Mouse (Mus musculus) brown adipose tissue, adult 24 weeks (tissue): ENCODE measurements around the gene Ccdc40. TPM values are rescaled to one million over a fixed set of nuclear protein-coding genes. Genes with fewer than 3 reads are reported as not detected.
A peak's percentile ranks its signal among the peaks of the same experiment; 100 is the strongest.
"Not testable (repeated sequence)": the region's sequence is repeated elsewhere in the genome, so short reads cannot be mapped to it uniquely, and the experiment has no call there.

ENCODE experiments used
- H3K27ac ChIP-seq: fragments of 200-500 bp; replicated peaks from 2 replicates; pipeline ENCODE4 v1.5.1; 2012; ENCODE audit warnings: low read depth, mild to moderate bottlenecking, low read length
- H3K4me1 ChIP-seq: fragments of 200-500 bp; 2 replicates; pipeline ENCODE4 v1.6.1; 2012; ENCODE audit warnings: low read length, mixed read lengths; ENCODE audit not compliant: control insufficient read depth, insufficient read depth, insufficient read length
- H3K4me3 ChIP-seq: fragments of 200-500 bp; 2 replicates; pipeline ENCODE4 v1.5.1; 2012; ENCODE audit warnings: low read depth, mild to moderate bottlenecking, low read length, moderate library complexity; ENCODE audit not compliant: insufficient read depth
- polyA plus RNA-seq: library from polyadenylated mRNA; stranded (reverse); fragments of >200 nt; gene quantifications from 2 replicates; pipeline ENCODE4 v1.2.4, GENCODE M21; 2012; ENCODE audit not compliant: missing spikeins, insufficient read depth, insufficient read length

Gene Ccdc40
- polyA plus RNA-seq, 1 experiment: not detected

DNA sequence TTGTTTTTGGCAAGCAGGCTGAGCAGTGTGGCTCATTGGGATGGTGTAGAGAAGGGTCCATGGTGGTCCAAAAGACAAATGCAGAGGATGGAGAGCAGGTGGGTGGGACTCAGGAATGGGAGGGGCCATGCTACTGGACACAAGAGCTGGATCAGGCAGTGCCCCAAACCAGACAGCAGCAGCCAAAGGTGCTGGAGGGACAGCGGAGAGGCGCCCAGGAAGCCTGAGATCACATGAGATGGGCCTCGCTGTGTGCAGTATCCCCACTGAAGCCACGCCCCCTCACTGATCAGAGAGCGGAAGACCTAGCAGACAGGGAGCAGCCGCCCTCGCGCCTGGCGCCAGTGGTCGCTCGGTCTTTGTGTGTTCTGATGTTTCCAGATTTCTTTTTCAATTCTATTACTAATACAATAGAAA, 9.9 kb downstream of the Ccdc40 start:
- Histone ChIP-seq H3K4me1 (no peaks in the 10 kb centered on the region), H3K27ac (no peak overlapping the region), H3K4me3 (peak overlapping the region; percentile 42)

GRCm38 (mm10) chr11:119239480-119239879, 11.1 kb downstream of the Ccdc40 start:
- H3K27ac ChIP-seq: no peak overlapping the region
- no peak overlapping the region for H3K4me3 ChIP-seq
- no peaks in the 10 kb centered on the region for H3K4me1 ChIP-seq

- H3K4me3 ChIP-seq, H3K4me1 ChIP-seq, H3K27ac ChIP-seq: not testable (repeated sequence)
These were observed 17.2 kb downstream of the Ccdc40 start for GRCm38 (mm10) chr11:119245543-119245942.

DNA sequence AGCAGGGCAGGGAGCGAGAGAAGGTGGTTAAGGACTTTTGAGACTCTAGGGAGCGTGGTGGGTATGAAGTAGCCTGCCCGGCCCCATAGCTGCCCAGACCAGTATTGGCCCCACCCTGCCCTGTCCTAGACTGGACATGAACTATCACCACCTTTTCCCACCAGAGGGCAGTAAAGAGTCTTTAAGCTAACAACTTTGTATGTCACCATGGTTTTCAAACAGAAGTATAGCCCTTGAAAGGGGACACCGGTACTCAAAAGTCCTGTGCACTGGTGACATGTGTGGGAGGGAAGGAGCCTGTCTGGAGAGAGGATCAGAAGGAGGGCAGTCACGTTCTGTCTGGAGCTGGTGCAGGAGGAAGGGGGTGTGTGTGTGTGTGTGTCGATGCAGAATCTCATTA, 20.6 kb downstream of the Ccdc40 start:
- Histone ChIP-seq H3K4me3 (no peak overlapping the region), H3K4me1 (no peaks in the 10 kb centered on the region), H3K27ac (no peak overlapping the region)

DNA sequence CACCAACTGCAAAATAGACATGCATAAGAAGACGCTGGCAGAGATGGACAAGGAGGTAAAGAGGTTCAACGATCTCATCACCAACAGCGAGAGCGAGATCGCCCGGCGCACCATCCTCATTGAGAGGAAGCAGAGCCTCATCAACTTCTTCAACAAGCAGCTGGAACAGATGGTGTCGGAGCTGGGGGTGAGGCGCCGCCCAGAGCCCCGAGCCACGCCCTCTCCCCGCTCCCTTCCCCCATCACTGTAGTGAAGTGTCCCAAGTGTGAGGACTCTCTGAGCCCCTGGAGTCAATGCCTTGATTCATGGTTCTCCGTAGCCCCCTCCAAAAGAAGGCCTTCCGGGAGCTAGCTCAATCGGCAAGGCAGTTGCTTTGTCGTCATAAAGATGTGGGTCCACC, 22.6 kb downstream of the Ccdc40 start:
- no peak overlapping the region for H3K27ac ChIP-seq
- no peak overlapping the region for H3K4me3 ChIP-seq
- no peaks in the 10 kb centered on the region for H3K4me1 ChIP-seq

DNA sequence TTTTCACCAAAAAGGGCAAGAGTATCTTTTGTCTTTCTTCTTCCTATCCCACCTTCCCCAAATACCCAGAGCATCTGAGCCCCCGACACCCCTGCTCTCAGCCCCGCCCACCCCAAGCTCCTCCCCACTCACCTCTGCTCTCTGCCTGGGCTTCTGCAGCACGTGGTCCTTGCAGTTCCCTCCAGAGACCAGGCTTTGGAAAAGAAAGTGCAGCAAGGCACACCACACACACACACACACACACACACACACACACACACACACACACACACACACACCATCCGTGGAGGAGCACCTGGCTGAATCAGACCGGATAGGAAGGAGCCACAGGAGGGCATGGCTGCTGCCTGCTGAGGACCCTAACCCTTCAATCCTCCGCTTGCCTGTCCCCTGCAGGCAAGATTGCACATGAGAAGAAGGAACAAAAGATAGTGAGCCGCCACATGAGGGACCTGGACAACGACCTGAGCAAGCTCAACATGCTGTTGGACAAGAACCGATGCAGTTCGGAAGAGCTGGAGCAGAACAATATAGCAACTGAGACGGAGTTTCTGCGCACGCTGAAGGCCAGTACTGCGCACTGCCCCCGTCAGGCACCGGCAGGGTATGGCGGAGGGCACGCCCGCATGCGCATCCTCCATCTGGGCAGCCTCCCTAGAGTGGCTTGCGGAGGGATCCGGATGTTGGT, 24.6 kb downstream of the Ccdc40 start:
- no peak overlapping the region for H3K27ac ChIP-seq
- no peak overlapping the region for H3K4me3 ChIP-seq
- H3K4me1 ChIP-seq: no peaks in the 10 kb centered on the region

DNA sequence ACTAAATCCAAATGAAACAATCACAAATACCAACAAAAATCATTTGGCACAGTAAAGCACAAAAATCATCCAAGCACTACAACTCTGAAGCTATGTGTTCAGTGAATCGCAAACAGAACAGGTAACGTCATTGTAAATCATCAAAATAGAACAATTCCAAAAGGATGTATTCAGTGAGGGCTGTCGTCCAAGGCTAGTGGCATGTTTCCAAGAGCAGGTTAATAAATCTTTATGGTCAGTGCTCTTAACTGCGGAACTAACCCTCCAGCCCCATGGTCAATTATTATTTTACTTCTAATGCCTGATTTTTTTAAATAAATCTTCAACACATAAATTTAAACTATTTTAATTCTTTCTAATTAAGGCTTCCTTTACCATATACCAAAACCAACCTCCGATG, 28.2 kb downstream of the Ccdc40 start:
- not testable (repeated sequence) for H3K27ac ChIP-seq, H3K4me1 ChIP-seq, H3K4me3 ChIP-seq

- Histone ChIP-seq H3K27ac (no peak overlapping the region), H3K4me1 (no peaks in the 10 kb centered on the region), H3K4me3 (no peak overlapping the region)
These were observed 29.8 kb downstream of the Ccdc40 start for GRCm38 (mm10) chr11:119258216-119258571.

GRCm38 (mm10) chr11:119258572-119259322, 30.4 kb downstream of the Ccdc40 start:
- Histone ChIP-seq H3K4me3 (peak overlapping the region; percentile 56), H3K4me1 (no peaks in the 10 kb centered on the region), H3K27ac (peak overlapping the region; percentile 68)

DNA sequence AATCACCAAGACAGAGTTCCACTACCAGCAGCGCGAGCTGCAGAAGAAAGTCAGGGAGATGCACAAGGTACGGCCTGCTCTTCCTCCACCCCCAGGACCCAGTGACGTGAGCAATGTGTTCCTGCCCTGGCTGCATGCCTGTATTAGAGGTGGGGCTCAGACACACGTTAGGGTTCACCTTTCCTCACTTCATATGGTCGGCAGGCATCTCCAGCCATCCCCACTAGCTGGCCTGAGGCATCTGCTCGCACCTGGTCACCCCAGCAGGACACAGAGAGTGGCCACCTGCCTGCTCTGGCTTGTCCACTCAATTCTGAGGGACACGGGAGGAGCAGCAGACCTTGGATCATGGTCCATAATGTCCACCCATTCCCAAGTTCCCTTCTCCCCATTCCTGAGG, 31.6 kb downstream of the Ccdc40 start:
- Histone ChIP-seq H3K4me1 (no peaks in the 10 kb centered on the region), H3K27ac (no peak overlapping the region), H3K4me3 (no peak overlapping the region)

DNA sequence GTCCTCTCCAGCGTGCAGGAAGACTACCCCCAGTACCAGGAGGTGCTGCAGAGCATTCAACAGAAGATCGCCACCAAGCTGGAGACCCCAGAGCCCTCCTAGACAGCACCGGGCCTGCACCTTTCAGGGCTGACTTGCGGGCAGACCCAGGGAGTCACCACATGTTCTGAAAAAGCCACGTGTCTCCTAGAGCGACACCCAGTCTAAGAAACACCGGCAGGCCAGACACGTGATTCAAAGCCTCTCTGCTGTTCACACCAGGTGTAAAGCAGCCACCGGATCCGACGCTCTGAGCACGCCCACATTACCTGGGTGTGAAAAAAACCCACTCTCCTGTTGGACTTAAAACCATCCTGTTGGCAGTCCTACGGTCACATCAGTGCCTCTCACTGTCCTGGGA, 36.0 kb downstream of the Ccdc40 start:
- H3K4me1 ChIP-seq: no peaks in the 10 kb centered on the region; the same call in 1 of the 2 replicates
- no peak overlapping the region for H3K27ac ChIP-seq
- H3K4me3 ChIP-seq: no peak overlapping the region

GRCm38 (mm10) chr11:119265811-119266210, 37.4 kb downstream of the Ccdc40 start:
- no peaks in the 10 kb centered on the region; the same call in 1 of the 2 replicates for H3K4me1 ChIP-seq
- no peak overlapping the region for H3K27ac ChIP-seq
- no peak overlapping the region for H3K4me3 ChIP-seq

- Histone ChIP-seq H3K4me3 (no peak overlapping the region), H3K27ac (no peak overlapping the region), H3K4me1 (no peaks in the 10 kb centered on the region; the same call in 1 of the 2 replicates)
These were observed 38.9 kb downstream of the Ccdc40 start for GRCm38 (mm10) chr11:119267241-119267674.

DNA sequence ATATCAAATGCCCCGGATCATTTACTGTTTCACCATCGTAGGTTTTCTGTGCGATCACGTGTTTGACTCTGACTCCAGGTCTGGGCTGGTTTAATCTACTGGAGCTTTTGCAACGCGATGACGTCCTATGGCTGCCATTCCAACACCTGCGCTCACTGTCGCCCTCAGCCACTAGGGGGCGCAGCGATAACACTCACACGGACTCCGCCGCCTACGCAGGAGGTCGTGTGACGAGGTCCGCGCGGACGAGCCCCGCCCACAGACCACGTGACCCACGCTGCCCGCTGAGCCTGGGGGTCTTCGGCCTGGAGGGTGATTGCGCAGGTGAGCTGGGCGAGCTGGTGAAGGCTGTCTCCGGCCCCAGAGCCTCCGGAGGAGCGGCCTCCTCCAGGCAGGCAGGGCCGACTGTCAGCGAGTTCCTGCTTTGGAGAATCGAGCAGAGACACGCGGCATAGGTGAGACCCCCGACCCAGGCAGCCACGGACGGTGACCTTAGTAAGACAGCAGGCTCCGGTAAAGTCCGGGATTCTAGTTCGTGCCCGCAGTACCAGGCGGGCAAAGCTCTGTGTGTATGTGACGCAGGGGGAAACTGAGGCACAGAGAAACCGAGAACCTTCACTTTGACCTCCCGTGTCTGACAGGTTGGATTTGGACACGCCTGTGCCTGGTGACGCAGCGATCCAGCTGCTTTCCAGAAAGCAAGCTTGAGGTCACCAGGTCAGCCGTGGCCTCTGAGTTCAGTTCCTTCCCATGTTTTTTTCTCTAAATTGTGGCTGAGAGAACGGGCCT, 39.6 kb downstream of the Ccdc40 start, which contains the start of gene Gaa:
Gene Gaa (plus strand): TSS at position 120 of the 789 bp plus-strand sequence.
- Histone ChIP-seq H3K4me1 (no peaks in the 10 kb centered on the region; the same call in 1 of the 2 replicates), H3K4me3 (peak within 1 kb of the TSS; percentile 78), H3K27ac (peak within 1 kb of the TSS; percentile 72)

- Histone ChIP-seq H3K27ac (0 out of 2 replicates have a peak overlapping the region, but pooled peaks have one; percentile 15), H3K4me1 (no peaks in the 10 kb centered on the region; the same call in 1 of the 2 replicates), H3K4me3 (peak overlapping the region; percentile 78)
These were observed 40.3 kb downstream of the Ccdc40 start for GRCm38 (mm10) chr11:119268557-119269195.
